Mouse (Mus musculus): Measurements from ENCODE around the gene Zfand2a. TPM values are rescaled to one million over a fixed set of nuclear protein-coding genes. Genes with fewer than 3 reads are reported as not detected.

Zfand2a gene
- polyA plus RNA-seq, 1 experiment from 2014 or later: 13.2 TPM

DNA sequence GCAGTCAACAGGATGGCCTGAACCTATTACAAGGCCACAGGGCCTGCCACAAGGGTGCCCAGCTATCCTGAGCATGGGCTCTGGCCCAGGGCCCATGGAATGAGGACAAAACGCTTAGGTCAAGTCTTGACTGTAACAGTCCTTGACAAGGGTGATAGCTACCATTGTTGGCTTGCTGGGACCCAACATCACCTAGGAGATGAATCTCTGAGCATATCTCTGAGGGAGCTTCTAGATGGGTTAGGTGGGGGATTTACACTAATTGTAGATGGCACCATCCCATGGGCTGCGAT, 42.7 kb downstream of the Zfand2a start:
- no peak overlapping the region for H3K4me3 ChIP-seq (replicated peaks)
- 88% methylated on average over 2 of the region's 2 CpGs for WGBS
- H3K9ac ChIP-seq: no peak overlapping the region
- no peaks in the 10 kb centered on the region for H3K9me3 ChIP-seq (replicated peaks)
- H3K4me1 ChIP-seq: peaks cover 12% of the 10 kb centered on the region; the same call in 1 of the 2 replicates
- no peak overlapping the region for H3K27ac ChIP-seq
- peaks cover 5% of the 10 kb centered on the region; the same call in 1 of the 2 replicates for H3K36me3 ChIP-seq
- no peaks in the 10 kb centered on the region for H3K27me3 ChIP-seq
- ATAC-seq (replicated peaks; ENCODE audit: low FRiP score): no peak
- H3K4me2 ChIP-seq: no peak overlapping the region

DNA sequence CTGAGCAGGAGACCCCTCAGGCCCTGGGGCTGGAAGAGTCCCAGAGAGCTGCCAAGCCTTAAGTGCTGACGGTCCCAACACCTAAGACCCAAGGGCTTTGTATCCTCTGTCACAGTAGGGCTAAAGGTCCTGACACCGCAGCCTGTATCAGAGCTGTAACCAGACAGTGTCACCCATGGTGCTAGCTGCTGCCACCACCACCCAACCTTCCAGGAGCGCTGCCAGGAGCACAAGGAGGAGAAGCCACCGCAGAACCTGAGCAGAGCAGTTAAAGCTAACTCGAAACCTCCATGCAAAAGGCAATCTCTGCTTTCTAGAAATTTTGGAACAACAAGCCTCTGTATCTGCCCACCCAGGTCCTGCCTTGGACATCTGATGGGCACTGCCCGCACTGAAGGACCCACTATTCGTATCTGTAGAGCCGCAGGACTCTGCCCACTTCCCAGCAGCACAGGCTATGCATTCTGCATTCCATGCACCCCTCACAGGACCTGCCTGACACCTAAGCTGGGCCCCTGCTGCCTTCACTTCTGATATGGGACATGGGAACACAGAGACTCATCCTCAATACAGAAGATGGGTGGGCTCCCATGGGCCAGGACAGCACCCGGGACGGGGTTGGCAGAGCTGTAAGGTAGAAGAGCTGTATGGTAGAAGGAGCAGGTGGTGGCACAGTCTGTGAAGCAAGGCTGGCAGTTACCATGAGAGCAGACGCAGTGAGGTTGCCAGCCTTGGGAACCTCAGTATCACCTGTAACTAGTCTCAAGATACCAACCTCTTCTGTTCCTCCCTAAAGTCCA, 43.2 kb downstream of the Zfand2a start:
- 96% methylated on average over 11 of the region's 11 CpGs for WGBS
- no peak overlapping the region for H3K4me2 ChIP-seq
- no peaks in the 10 kb centered on the region for H3K9me3 ChIP-seq (replicated peaks)
- no peak overlapping the region for H3K4me3 ChIP-seq (replicated peaks)
- H3K36me3 ChIP-seq: peaks cover 7% of the 10 kb centered on the region; the same call in 1 of the 2 replicates
- peaks cover 12% of the 10 kb centered on the region; the same call in 1 of the 2 replicates for H3K4me1 ChIP-seq
- no peaks in the 10 kb centered on the region for H3K27me3 ChIP-seq
- H3K9ac ChIP-seq: no peak overlapping the region
- ATAC-seq (replicated peaks; ENCODE audit: low FRiP score): no peak
- H3K27ac ChIP-seq: no peak overlapping the region

GRCm38 (mm10) chr5:139440451-139440850, 43.9 kb downstream of the Zfand2a start:
- no peak overlapping the region for H3K9ac ChIP-seq
- no peak overlapping the region for H3K4me2 ChIP-seq
- H3K9me3 ChIP-seq (replicated peaks): no peaks in the 10 kb centered on the region
- 82% methylated on average over 5 of the region's 5 CpGs for WGBS
- H3K27ac ChIP-seq: no peak overlapping the region
- no peaks in the 10 kb centered on the region for H3K27me3 ChIP-seq
- no peak for ATAC-seq (replicated peaks; ENCODE audit: low FRiP score)
- peaks cover 7% of the 10 kb centered on the region; the same call in 1 of the 2 replicates for H3K36me3 ChIP-seq
- H3K4me1 ChIP-seq: peaks cover 13% of the 10 kb centered on the region; the same call in 1 of the 2 replicates
- no peak overlapping the region for H3K4me3 ChIP-seq (replicated peaks)

DNA sequence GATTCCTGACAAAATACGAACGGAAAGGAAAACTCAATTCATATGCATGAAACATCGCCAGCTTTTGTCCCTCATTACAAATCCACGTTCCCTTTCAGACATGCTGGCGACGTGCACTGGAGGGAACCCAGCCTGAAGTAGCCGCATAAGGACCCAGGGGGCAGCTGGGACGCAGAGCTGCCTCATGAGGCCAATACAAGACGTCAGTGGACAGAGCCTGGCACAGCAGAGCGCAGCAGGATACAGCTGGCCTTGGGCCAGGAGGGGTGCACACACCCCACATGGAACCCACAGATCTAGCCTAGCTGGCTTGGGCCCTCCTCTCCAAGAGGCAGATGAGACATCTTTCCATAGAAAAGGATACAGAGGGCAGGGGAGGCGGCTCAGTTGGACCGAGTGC, 45.9 kb downstream of the Zfand2a start:
- Histone ChIP-seq H3K9ac (no peak overlapping the region), H3K36me3 (peaks cover 7% of the 10 kb centered on the region; the same call in 1 of the 2 replicates), H3K4me2 (no peak overlapping the region), H3K27ac (no peak overlapping the region), H3K4me1 (peaks cover 25% of the 10 kb centered on the region), H3K9me3 (replicated peaks) (no peaks in the 10 kb centered on the region), H3K27me3 (no peaks in the 10 kb centered on the region), H3K4me3 (replicated peaks) (no peak overlapping the region)
- no peak for ATAC-seq (replicated peaks; ENCODE audit: low FRiP score)
- WGBS: 89% methylated on average over 12 of the region's 12 CpGs

DNA sequence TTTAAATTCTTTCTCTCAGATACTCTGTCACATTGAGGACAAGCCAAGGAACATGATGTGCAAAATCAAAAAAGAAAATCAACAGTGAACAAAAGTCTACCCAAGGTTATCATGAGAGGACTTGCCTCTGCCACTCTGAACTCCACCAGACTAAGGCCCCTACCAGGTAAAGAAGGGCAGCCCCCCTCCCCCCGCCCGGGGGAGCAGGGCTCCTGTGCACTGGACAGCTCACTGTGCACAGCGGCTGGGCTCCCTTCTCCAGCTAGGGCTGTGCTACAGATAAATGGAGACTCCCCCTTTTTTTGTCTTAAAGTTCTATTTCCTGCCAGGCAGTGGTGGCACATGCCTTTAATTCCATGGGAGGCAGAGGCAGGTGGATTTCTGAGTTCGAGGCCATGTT, 46.6 kb downstream of the Zfand2a start:
- Histone ChIP-seq H3K4me2 (no peak overlapping the region), H3K27me3 (no peaks in the 10 kb centered on the region), H3K4me3 (replicated peaks) (no peak overlapping the region), H3K4me1 (peaks cover 23% of the 10 kb centered on the region), H3K9me3 (replicated peaks) (no peaks in the 10 kb centered on the region), H3K9ac (no peak overlapping the region), H3K27ac (no peak overlapping the region), H3K36me3 (peaks cover 7% of the 10 kb centered on the region; the same call in 1 of the 2 replicates)
- no peak for ATAC-seq (replicated peaks; ENCODE audit: low FRiP score)
- 89% methylated on average over 4 of the region's 4 CpGs for WGBS

GRCm38 (mm10) chr5:139434940-139435339, 49.4 kb downstream of the Zfand2a start:
- no peak overlapping the region for H3K4me3 ChIP-seq (replicated peaks)
- no peaks in the 10 kb centered on the region for H3K27me3 ChIP-seq
- H3K4me1 ChIP-seq: peaks cover 42% of the 10 kb centered on the region
- H3K36me3 ChIP-seq: peaks cover 7% of the 10 kb centered on the region; the same call in 1 of the 2 replicates
- no peak overlapping the region for H3K9ac ChIP-seq
- no peak overlapping the region for H3K4me2 ChIP-seq
- no peaks in the 10 kb centered on the region for H3K9me3 ChIP-seq (replicated peaks)
- no peak; the same call in 1 of the 2 replicates for ATAC-seq (replicated peaks; ENCODE audit: low FRiP score)
- 48% methylated on average over 8 of the region's 8 CpGs for WGBS
- H3K27ac ChIP-seq: no peak overlapping the region

- Histone ChIP-seq H3K4me3 (replicated peaks) (no peak overlapping the region), H3K36me3 (peaks cover 7% of the 10 kb centered on the region; the same call in 1 of the 2 replicates), H3K9ac (no peak overlapping the region), H3K4me2 (no peak overlapping the region), H3K9me3 (replicated peaks) (no peaks in the 10 kb centered on the region), H3K27me3 (no peaks in the 10 kb centered on the region), H3K27ac (no peak overlapping the region), H3K4me1 (peaks cover 51% of the 10 kb centered on the region)
- WGBS: 74% methylated on average over 9 of the region's 9 CpGs
- ATAC-seq (replicated peaks; ENCODE audit: low FRiP score): no peak
Measured at GRCm38 (mm10) chr5:139433842-139434568, 50.3 kb downstream of the Zfand2a start.

- no peak overlapping the region for H3K9ac ChIP-seq
Measured at GRCm38 (mm10) chr5:139432747-139433508, 51.4 kb downstream of the Zfand2a start.

GRCm38 (mm10) chr5:139432333-139432732, 52.0 kb downstream of the Zfand2a start:
- Histone ChIP-seq H3K4me1 (peaks cover 61% of the 10 kb centered on the region), H3K4me3 (replicated peaks) (no peak overlapping the region), H3K27ac (no peak overlapping the region; the same call in 1 of the 2 replicates), H3K27me3 (no peaks in the 10 kb centered on the region), H3K9ac (no peak overlapping the region), H3K36me3 (peaks cover 6% of the 10 kb centered on the region; the same call in 1 of the 2 replicates), H3K9me3 (replicated peaks) (no peaks in the 10 kb centered on the region), H3K4me2 (no peak overlapping the region)
- WGBS: 48% methylated on average over 6 of the region's 6 CpGs
- ATAC-seq (replicated peaks; ENCODE audit: low FRiP score): no peak

More at GRCm38 (mm10) chr5:139432747-139433508, 51.4 kb downstream of the Zfand2a start:
- Histone ChIP-seq H3K4me2 (no peak overlapping the region), H3K4me3 (replicated peaks) (no peak overlapping the region), H3K36me3 (peaks cover 7% of the 10 kb centered on the region; the same call in 1 of the 2 replicates), H3K27ac (no peak overlapping the region; the same call in 1 of the 2 replicates), H3K9me3 (replicated peaks) (no peaks in the 10 kb centered on the region), H3K27me3 (no peaks in the 10 kb centered on the region), H3K4me1 (peaks cover 60% of the 10 kb centered on the region)
- 50% methylated on average over 7 of the region's 7 CpGs for WGBS
- no peak for ATAC-seq (replicated peaks; ENCODE audit: low FRiP score)

- ATAC-seq (replicated peaks; ENCODE audit: low FRiP score): peak; percentile 69
- 17% methylated on average over 12 of the region's 12 CpGs for WGBS
- no peaks in the 10 kb centered on the region for H3K27me3 ChIP-seq
- no peak overlapping the region for H3K4me3 ChIP-seq (replicated peaks)
- peaks cover 72% of the 10 kb centered on the region for H3K4me1 ChIP-seq
- no peaks in the 10 kb centered on the region for H3K9me3 ChIP-seq (replicated peaks)
- H3K27ac ChIP-seq: peak overlapping the region; percentile 85
- no peak overlapping the region for H3K4me2 ChIP-seq
- no peaks in the 10 kb centered on the region for H3K36me3 ChIP-seq
- H3K9ac ChIP-seq: no peak overlapping the region
Measured at GRCm38 (mm10) chr5:139429818-139430341, 54.5 kb downstream of the Zfand2a start.

GRCm38 (mm10) chr5:139427989-139428388, 56.4 kb downstream of the Zfand2a start:
- Histone ChIP-seq H3K4me2 (no peak overlapping the region), H3K4me1 (peaks cover 83% of the 10 kb centered on the region), H3K36me3 (no peaks in the 10 kb centered on the region), H3K4me3 (replicated peaks) (no peak overlapping the region), H3K27ac (no peak overlapping the region), H3K9ac (no peak overlapping the region), H3K27me3 (no peaks in the 10 kb centered on the region), H3K9me3 (replicated peaks) (no peaks in the 10 kb centered on the region)
- no peak for ATAC-seq (replicated peaks; ENCODE audit: low FRiP score)
- WGBS: 73% methylated on average over 9 of the region's 9 CpGs
